Mouse (Mus musculus) forebrain, embryonic 12.5 days (tissue): ENCODE measurements around the gene Safb. TPM values are rescaled to one million over a fixed set of nuclear protein-coding genes. Genes with fewer than 3 reads are reported as not detected.
A peak's percentile ranks its signal among the peaks of the same experiment; 100 is the strongest.

Experiments
- ATAC-seq: fragments of 200-750 bp; cut with Nextera tagmentation; 2 replicates; pipeline ENCODE4 v1.8.0; 2017; ENCODE audit warnings: moderate TSS enrichment; ENCODE audit not compliant: low FRiP score
- H3K27ac ChIP-seq: fragments of 300-500 bp; sonication (generic); 2 replicates; pipeline ENCODE4 v1.5.1; 2016; ENCODE audit warnings: mild to moderate bottlenecking
- H3K27me3 ChIP-seq: fragments of 300-500 bp; sonication (generic); 2 replicates; pipeline ENCODE4 v1.6.1; 2016; ENCODE audit warnings: mild to moderate bottlenecking
- H3K36me3 ChIP-seq: fragments of 300-500 bp; sonication (generic); replicated peaks from 2 replicates; pipeline ENCODE4 v1.6.1; 2016; ENCODE audit warnings: mild to moderate bottlenecking
- H3K4me1 ChIP-seq: fragments of 300-500 bp; sonication (generic); 2 replicates; pipeline ENCODE4 v1.6.1; 2016
- H3K4me2 ChIP-seq: fragments of 300-500 bp; sonication (generic); 2 replicates; pipeline ENCODE4 v1.6.1; 2016; ENCODE audit warnings: mild to moderate bottlenecking, moderate library complexity
- H3K4me3 ChIP-seq: fragments of 300-500 bp; sonication (generic); replicated peaks from 2 replicates; pipeline ENCODE4 v1.5.1; 2016; ENCODE audit warnings: mild to moderate bottlenecking
- H3K9ac ChIP-seq: fragments of 300-500 bp; sonication (generic); 2 replicates; pipeline ENCODE4 v1.6.1; 2016; ENCODE audit warnings: mild to moderate bottlenecking
- H3K9me3 ChIP-seq: fragments of 300-500 bp; sonication (generic); 2 replicates; pipeline ENCODE4 v1.6.1; 2016
- WGBS: fragments of 180-500 bp; shearing (Covaris S2); methylation state at CpG from one replicate; pipeline ENCODE4 v1.1.7; 2016; 5-methylcytosine and 5-hydroxymethylcytosine counted together
- polyA plus RNA-seq: library from polyadenylated mRNA; unstranded; fragments of >200 nt; fragmentation: Nextera tagmentation; extraction: Ambion mirVana; gene quantifications from 2 replicates; pipeline ENCODE4 v1.2.1, GENCODE M21; 2016

Safb gene
- polyA plus RNA-seq, 1 experiment from 2014 or later = 180 TPM

GRCm38 (mm10) chr17:56567370-56567769 is 17.3 kb upstream of the Safb start:
- no peak overlapping the region for H3K27ac ChIP-seq
- WGBS = 93% methylated on average over 4 of the region's 4 CpGs
- no peak overlapping the region for H3K4me2 ChIP-seq
- H3K9me3 ChIP-seq = no peaks in the 10 kb centered on the region
- H3K9ac ChIP-seq = no peak overlapping the region
- H3K27me3 ChIP-seq = no peaks in the 10 kb centered on the region
- no peak for ATAC-seq
- 0 out of 2 replicates have a peak, but pooled peaks cover 1% of the 10 kb centered on the region for H3K4me1 ChIP-seq
- peaks cover 98% of the 10 kb centered on the region for H3K36me3 ChIP-seq
- no peak overlapping the region for H3K4me3 ChIP-seq

DNA sequence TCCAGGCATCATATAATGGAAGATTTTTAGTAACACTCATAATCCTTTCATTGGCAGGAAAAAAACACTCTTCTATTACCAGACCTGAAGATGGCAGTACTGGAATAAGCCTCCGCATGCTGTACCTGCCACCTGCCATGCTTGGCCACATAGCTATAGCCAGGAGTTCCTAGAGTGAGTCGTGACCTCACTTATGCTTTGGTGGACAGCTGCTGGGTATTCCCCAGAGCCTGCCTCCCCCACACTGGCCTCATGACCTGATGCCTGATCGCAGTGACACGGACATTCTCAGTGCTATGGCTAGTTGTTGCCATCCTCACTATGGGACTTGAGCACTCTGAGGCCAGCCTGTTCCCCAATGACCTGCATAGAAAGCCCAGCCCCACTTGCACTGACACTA is 14.3 kb upstream of the Safb start:
- Histone ChIP-seq H3K4me2 (no peak overlapping the region), H3K27ac (no peak overlapping the region), H3K9ac (no peak overlapping the region), H3K9me3 (no peaks in the 10 kb centered on the region), H3K27me3 (no peaks in the 10 kb centered on the region), H3K4me3 (no peak overlapping the region), H3K36me3 (peaks cover 96% of the 10 kb centered on the region), H3K4me1 (0 out of 2 replicates have a peak, but pooled peaks cover 3% of the 10 kb centered on the region)
- 91% methylated on average over 4 of the region's 4 CpGs for WGBS
- no peak for ATAC-seq

GRCm38 (mm10) chr17:56572154-56572553 is 12.5 kb upstream of the Safb start:
- Histone ChIP-seq H3K36me3 (peaks cover 92% of the 10 kb centered on the region), H3K27ac (peak overlapping the region; percentile 38; the same call in 1 of the 2 replicates), H3K4me3 (no peak overlapping the region), H3K4me2 (no peak overlapping the region), H3K27me3 (no peaks in the 10 kb centered on the region), H3K9ac (no peak overlapping the region), H3K9me3 (no peaks in the 10 kb centered on the region), H3K4me1 (0 out of 2 replicates have a peak, but pooled peaks cover 3% of the 10 kb centered on the region)
- ATAC-seq = no peak
- 60% methylated on average over 1 of the region's 1 CpGs for WGBS

DNA sequence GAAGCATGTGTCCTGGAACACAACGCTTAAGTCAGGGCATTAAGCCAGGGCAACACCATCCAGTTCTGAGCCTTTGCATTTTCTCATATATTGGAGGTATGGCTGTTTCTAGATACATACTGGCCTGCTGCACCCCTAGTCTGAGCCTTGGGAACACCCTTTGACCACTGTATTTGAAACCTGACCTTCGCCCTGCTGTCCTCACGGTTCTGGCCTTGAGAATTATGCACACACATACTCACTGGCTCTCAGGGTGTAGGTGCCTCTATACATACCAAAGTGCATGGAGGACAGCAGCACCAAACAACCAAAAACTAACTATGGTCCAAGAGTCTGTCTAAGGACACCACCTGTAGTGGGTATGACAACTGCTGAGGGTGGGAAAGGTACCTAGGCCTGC is 11.7 kb upstream of the Safb start:
- no peak overlapping the region for H3K4me2 ChIP-seq
- H3K27ac ChIP-seq = no peak overlapping the region
- no peak overlapping the region for H3K9ac ChIP-seq
- H3K9me3 ChIP-seq = no peaks in the 10 kb centered on the region
- H3K27me3 ChIP-seq = no peaks in the 10 kb centered on the region
- WGBS = 96% methylated on average over 3 of the region's 3 CpGs
- 0 out of 2 replicates have a peak, but pooled peaks cover 3% of the 10 kb centered on the region for H3K4me1 ChIP-seq
- ATAC-seq = no peak
- peaks cover 92% of the 10 kb centered on the region for H3K36me3 ChIP-seq
- H3K4me3 ChIP-seq = no peak overlapping the region

DNA sequence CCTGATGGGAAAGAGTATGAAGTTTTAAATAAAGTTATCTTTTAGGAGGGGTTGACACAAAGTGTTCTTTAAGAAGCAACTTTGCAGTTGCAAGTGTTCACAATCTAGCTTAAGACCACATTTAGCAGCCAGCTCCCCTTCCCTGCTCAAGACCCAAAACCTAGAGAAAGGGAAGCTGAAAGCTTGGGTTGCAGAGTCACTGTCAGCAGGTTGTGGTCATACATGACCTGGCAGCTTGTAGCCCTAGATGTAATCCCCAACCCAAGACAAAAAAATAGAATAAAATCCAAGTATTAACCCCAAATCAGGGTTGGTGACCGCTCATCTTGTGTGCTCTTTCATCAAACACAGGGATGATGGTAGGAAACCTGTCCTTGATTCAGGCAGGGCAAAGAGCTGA is 1.6 kb upstream of the Safb start:
- 72% methylated on average over 1 of the region's 1 CpGs for WGBS
- H3K4me1 ChIP-seq = peaks cover 48% of the 10 kb centered on the region

GRCm38 (mm10) chr17:56583611-56584256 is 891 bp upstream of the Safb start:
- peak overlapping the region; percentile 91 for H3K9ac ChIP-seq
- H3K4me1 ChIP-seq = peaks cover 53% of the 10 kb centered on the region
- H3K36me3 ChIP-seq = peaks cover 67% of the 10 kb centered on the region
- H3K9me3 ChIP-seq = no peaks in the 10 kb centered on the region
- H3K27me3 ChIP-seq = no peaks in the 10 kb centered on the region
- ATAC-seq = no peak
- H3K27ac ChIP-seq = peak overlapping the region; percentile 95
- peak overlapping the region; percentile 97 for H3K4me2 ChIP-seq
- H3K4me3 ChIP-seq = peak overlapping the region; percentile 93
- 5% methylated on average over 30 of the region's 33 CpGs for WGBS

More for the DNA sequence above, 1.6 kb upstream of the Safb start:
- peak overlapping the region; percentile 97 for H3K4me2 ChIP-seq
- H3K36me3 ChIP-seq = peaks cover 67% of the 10 kb centered on the region
- no peaks in the 10 kb centered on the region for H3K9me3 ChIP-seq
- H3K9ac ChIP-seq = peak overlapping the region; percentile 91
- peak overlapping the region; percentile 93 for H3K4me3 ChIP-seq
- H3K27me3 ChIP-seq = no peaks in the 10 kb centered on the region
- no peak for ATAC-seq
- H3K27ac ChIP-seq = peak overlapping the region; percentile 95; the same call in 1 of the 2 replicates

DNA sequence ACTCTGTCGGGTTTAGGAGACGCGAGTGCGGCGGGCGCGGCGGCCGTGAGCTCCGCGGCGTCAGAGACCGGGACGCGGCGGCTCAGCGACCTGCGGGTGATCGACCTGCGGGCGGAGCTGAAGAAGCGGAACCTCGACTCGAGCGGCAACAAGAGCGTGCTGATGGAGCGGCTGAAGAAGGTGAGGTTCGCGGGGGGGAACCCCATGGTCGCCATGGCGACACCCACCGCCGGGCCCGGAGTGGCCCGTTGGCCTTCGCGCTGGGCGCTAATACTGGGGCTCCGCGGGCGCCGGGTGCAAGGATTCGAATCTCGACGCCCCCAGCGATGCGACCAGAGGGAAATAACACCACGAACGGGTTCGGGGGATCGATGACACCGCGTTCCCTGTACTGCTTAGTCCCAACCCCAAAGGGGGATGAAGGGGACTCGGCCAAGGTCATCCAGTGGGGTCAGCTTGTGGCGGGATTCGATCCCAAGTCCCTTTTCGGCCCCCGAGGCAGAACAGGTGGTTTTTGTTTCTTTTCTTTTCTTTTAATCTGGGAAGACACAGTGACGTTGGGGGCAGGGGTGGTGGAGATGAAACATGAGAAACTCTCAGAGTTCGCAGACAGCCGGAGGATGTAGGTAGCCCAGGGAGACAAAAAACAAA is 671 bp downstream of the Safb start:
- peaks cover 57% of the 10 kb centered on the region for H3K4me1 ChIP-seq
- peak overlapping the region; percentile 72 for H3K4me2 ChIP-seq
- H3K4me3 ChIP-seq = peak overlapping the region; percentile 93
- no peaks in the 10 kb centered on the region for H3K9me3 ChIP-seq
- peaks cover 68% of the 10 kb centered on the region for H3K36me3 ChIP-seq
- ATAC-seq = peak; percentile 23
- peak overlapping the region; percentile 93 for H3K27ac ChIP-seq
- H3K27me3 ChIP-seq = no peaks in the 10 kb centered on the region
- under 1% methylated on average over 61 of the region's 61 CpGs for WGBS
- H3K9ac ChIP-seq = peak overlapping the region; percentile 89

DNA sequence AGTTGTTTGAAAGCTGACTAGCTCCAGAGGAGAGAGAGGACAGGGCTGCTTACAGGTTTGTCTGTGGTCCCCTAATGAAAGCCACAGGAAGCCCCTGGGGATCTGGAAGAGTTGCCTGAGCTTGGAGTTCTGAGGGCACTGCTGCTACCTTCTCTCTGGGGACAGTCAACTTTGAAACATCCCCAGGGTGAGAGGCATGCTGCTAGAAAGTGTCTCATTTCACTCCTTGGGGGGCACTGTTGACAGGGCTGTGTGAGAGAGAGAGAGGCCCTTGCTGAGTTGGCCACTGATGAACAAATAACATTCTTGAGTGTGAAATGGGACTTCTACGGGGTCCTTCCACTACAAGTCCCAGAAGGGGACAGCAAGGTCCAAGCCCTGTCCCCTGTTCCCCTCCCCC is 3.1 kb downstream of the Safb start:
- H3K4me1 ChIP-seq = peaks cover 44% of the 10 kb centered on the region
- peaks cover 68% of the 10 kb centered on the region for H3K36me3 ChIP-seq
- H3K4me2 ChIP-seq = no peak overlapping the region
- H3K27ac ChIP-seq = 0 out of 2 replicates have a peak overlapping the region, but pooled peaks have one; percentile 31
- no peaks in the 10 kb centered on the region for H3K9me3 ChIP-seq
- ATAC-seq = no peak
- H3K27me3 ChIP-seq = no peaks in the 10 kb centered on the region
- WGBS = 74% methylated on average over 1 of the region's 1 CpGs
- no peak overlapping the region for H3K9ac ChIP-seq
- 0 out of 2 replicates have a peak overlapping the region, but pooled peaks have one; percentile 8 for H3K4me3 ChIP-seq

- Histone ChIP-seq H3K9me3 (no peaks in the 10 kb centered on the region), H3K4me1 (peaks cover 34% of the 10 kb centered on the region), H3K27me3 (no peaks in the 10 kb centered on the region), H3K4me3 (no peak overlapping the region), H3K36me3 (peaks cover 78% of the 10 kb centered on the region), H3K27ac (no peak overlapping the region), H3K9ac (no peak overlapping the region), H3K4me2 (no peak overlapping the region)
- WGBS = 96% methylated on average over 4 of the region's 4 CpGs
- ATAC-seq = no peak
These were observed 4.3 kb downstream of the Safb start for GRCm38 (mm10) chr17:56588921-56589320.

- no peak overlapping the region for H3K27ac ChIP-seq
- no peak overlapping the region for H3K9ac ChIP-seq
- ATAC-seq = no peak
- H3K36me3 ChIP-seq = peaks cover 100% of the 10 kb centered on the region
- H3K27me3 ChIP-seq = no peaks in the 10 kb centered on the region
- H3K4me3 ChIP-seq = no peak overlapping the region
- no peak overlapping the region for H3K4me2 ChIP-seq
- H3K9me3 ChIP-seq = no peaks in the 10 kb centered on the region
- peaks cover 15% of the 10 kb centered on the region for H3K4me1 ChIP-seq
These were observed 7.9 kb downstream of the Safb start for GRCm38 (mm10) chr17:56592553-56592952.

GRCm38 (mm10) chr17:56593527-56594271 is 9.1 kb downstream of the Safb start:
- ATAC-seq = no peak; the same call in 1 of the 2 replicates
- no peak overlapping the region for H3K4me3 ChIP-seq
- no peak overlapping the region for H3K4me2 ChIP-seq
- H3K4me1 ChIP-seq = peaks cover 6% of the 10 kb centered on the region; the same call in 1 of the 2 replicates
- peaks cover 96% of the 10 kb centered on the region for H3K36me3 ChIP-seq
- H3K9ac ChIP-seq = no peak overlapping the region
- no peaks in the 10 kb centered on the region for H3K9me3 ChIP-seq
- WGBS = 92% methylated on average over 8 of the region's 8 CpGs
- H3K27ac ChIP-seq = no peak overlapping the region
- H3K27me3 ChIP-seq = no peaks in the 10 kb centered on the region
